Mouse (Mus musculus): Measurements from ENCODE around the gene Pax3.

Gene Pax3

DNA sequence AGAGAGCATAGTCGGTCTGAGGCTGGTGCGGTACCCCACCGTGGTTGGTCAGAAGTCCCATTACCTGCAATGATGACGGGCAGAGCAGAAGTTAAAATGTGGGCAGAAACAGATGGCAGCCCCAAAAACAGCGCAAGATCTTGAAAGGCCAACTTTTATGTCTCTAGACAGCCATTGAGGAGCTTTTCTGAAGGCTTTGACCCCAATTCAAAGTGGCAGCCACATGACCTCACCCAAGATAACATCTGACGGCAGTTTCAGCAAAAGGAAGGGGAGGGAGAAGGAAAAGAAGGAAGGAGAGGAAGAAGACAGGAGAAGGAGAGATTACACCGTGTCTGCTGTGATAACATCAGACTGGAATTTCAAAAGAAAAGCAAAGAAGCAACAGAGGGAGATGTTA lies 93.4 kb downstream of the Pax3 start:
- ATAC-seq (ENCODE audit: insufficient number of reproducible peaks, low FRiP score, low TSS enrichment), result no peak

DNA sequence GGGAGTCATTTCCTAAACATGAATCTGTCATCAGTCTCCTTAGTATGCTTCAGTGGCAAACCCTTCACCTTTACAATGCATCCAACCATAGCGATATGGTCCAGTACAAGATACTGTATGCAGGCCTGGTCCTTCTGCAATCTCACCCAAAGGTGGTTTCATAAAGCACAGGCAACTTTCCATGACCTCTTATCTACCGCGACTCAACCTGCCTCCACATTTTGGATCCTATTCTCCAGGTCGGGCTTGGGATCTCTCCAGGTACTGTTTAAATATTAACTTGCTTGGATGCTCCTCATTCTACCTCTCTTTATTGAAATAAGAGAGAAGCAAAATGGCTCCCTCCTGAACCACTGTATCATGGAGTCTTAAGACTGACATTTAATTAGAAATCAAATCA lies 103.3 kb downstream of the Pax3 start:
- no peak for ATAC-seq (ENCODE audit: insufficient number of reproducible peaks, low FRiP score, low TSS enrichment)

DNA sequence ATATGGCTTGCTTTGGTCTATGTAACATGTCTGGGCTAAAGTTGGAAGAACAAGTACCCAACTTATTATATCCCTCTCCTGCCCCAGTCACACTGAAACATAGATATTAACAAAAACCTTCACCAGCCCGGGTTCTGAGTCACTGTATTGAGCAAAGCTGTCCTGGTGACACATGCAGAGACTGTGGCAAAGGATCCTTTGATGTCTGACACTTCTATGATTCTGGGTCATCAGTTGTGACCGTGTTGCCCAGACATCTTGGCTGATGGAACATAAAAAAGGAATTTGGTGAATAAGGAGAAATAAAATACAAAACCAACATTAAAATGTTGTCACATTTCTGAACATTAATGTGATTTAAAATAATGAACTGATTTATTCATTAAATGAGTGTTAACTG lies 108.3 kb downstream of the Pax3 start:
- no peak for ATAC-seq (ENCODE audit: insufficient number of reproducible peaks, low FRiP score, low TSS enrichment)

DNA sequence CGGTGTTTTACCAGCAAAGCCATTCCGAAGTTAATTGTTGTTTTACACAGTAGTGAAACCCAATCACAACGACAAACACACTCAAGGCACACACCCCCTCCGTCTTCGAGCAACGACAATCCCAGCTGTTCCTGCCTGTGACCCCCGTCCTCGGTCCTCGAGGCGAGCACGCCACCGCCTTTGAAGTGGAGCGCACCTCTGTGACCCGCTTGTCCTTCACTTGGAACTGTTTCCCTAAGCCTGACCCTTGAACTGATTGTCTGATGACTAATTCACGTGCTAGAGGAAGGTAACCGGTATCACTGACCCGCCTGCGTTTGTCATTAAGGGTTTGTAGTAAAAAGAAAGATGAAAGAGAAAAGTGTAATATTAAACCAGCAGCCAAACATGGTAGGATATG lies 115.2 kb downstream of the Pax3 start:
- ATAC-seq (ENCODE audit: insufficient number of reproducible peaks, low FRiP score, low TSS enrichment), result no peak

DNA sequence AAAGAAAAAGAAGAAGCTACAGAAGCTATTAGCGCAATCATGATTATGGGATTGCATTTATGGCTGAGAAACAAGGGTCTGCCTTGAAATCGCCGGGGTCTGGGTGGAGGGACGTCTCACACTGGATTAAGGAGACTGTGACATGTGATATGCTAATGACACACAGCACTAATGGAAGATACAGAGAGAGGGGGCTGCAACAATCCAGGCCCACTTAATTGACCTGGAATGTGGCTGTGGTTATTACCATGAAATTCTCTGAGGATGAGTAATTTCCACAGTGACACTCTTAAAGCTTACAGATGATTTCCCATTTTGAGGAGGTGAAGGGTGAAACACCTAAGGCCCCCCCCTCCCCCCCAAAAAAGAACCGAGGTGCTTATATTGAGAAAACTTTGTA lies 136.1 kb downstream of the Pax3 start:
- ATAC-seq (ENCODE audit: insufficient number of reproducible peaks, low FRiP score, low TSS enrichment), result no peak

DNA sequence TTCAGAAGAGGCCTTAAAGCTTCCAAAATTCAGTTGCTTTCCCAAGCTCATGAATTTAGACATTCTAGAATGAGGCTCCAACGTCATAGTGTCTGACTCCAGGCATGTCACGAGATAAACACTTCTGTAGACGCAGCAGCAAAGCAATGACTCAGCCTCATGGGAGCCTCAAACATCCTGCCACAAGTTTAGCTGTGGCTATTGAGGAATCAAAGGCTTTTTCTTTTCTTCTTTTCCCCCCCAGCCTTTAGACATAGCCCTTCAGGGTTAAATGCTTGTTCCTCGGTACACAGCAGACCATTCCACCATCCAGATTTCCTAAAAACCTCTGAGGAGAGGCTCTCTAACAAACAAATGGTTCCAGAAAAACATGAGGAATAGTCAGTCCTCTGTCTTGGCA lies 139.0 kb downstream of the Pax3 start:
- ATAC-seq (ENCODE audit: insufficient number of reproducible peaks, low FRiP score, low TSS enrichment), result no peak

DNA sequence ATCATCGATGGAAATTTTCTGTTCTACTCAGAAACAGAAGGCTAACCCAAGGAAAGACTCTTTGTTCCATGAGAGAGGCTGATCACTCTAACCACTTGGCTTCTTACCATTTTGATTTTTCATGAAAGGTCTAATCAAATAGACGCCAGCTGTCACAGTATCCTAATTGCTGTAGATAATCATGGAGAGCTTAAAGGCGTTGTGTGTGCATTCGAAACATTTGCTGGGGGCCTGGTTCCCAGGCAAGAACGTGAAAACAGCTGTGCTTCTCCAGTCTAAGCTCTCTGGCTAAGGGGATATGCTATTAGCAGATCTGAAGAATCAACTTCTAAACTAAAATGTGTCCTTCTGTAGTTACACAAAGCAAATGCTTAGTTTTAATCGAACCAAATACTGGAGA lies 143.3 kb downstream of the Pax3 start:
- no peak for ATAC-seq (ENCODE audit: insufficient number of reproducible peaks, low FRiP score, low TSS enrichment)

Measured in cerebellum, adult (tissue).